17 mouse cellular contexts compared by ENCODE assay signal in the genomic region with DNA sequence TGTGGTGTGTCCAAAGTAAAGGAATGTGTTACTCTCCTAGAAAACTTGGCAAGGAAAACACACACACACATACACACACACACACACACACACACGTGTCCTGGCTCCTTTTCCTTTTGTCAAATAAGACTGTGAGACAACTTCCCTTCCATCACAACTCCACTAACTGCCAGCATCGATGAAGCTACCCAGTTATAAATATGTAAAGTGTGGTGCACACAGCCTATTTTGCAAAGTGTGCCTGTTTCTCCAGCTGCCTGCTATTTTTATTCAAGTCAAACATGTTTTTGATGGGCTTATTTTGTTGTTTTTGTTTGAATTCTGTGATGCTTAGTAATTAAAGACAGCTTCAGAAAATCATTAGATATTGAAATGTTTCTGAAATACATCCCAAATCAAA.
"Had no signal": no experiment of that assay in that cellular context is flagged by ENCODE, and none has a peak within 500 bp of the region (broad histone marks: within the 10 kb centered on the region; RNA-seq: fewer than 3 reads in every experiment).

No protein-coding gene starts in this region.

- H3K36me3 ChIP-seq: lung, embryonic 15.5 days; midbrain, embryonic 13.5 days; midbrain, embryonic 15.5 days; neural tube, embryonic 12.5 days had no signal

- H3K9ac ChIP-seq: liver, postnatal 0 days; lung, embryonic 15.5 days; midbrain, embryonic 13.5 days; midbrain, embryonic 15.5 days; neural tube, embryonic 12.5 days had no signal

- ATAC-seq: liver, postnatal 0 days; lung, postnatal 0 days; midbrain, embryonic 13.5 days; midbrain, embryonic 15.5 days had no signal

- H3K27ac ChIP-seq: lung, embryonic 15.5 days; macrophage; midbrain, embryonic 13.5 days; midbrain, embryonic 15.5 days; neural tube, embryonic 12.5 days had no signal

- H3K4me2 ChIP-seq: lung, embryonic 15.5 days; midbrain, embryonic 11.5 days; midbrain, embryonic 13.5 days; midbrain, embryonic 15.5 days; neural tube, embryonic 12.5 days had no signal

- DNase-seq: liver, postnatal 0 days; lung, adult 2 months; lung, postnatal 14 days; lung, postnatal 36 days; right cerebral cortex, postnatal 14 days; spleen, adult 18-20 months; thymus, adult 2 months; thymus, postnatal 25 days; thymus, postnatal 4 days had no signal

- H3K9me3 ChIP-seq: lung, embryonic 15.5 days; midbrain, embryonic 13.5 days; midbrain, embryonic 15.5 days had no signal

- H3K4me1 ChIP-seq: lung, embryonic 15.5 days; megakaryocyte, embryonic 14.5 days; midbrain, embryonic 13.5 days; midbrain, embryonic 15.5 days; neural tube, embryonic 12.5 days had no signal

- H3K4me3 ChIP-seq: lung, embryonic 15.5 days; megakaryocyte, embryonic 14.5 days; midbrain, embryonic 13.5 days; midbrain, embryonic 15.5 days; neural tube, embryonic 12.5 days had no signal

- H3K27me3 ChIP-seq: lung, embryonic 15.5 days; megakaryocyte, embryonic 14.5 days; midbrain, embryonic 13.5 days; midbrain, embryonic 15.5 days; neural tube, embryonic 12.5 days had no signal
